Mouse (Mus musculus) gastrocnemius, postnatal 10 days (tissue): ENCODE data around the gene Spag17. TPM values are rescaled to one million over a fixed set of nuclear protein-coding genes. Genes with fewer than 3 reads are reported as not detected.

Source experiments
- DNase-seq: peaks from one replicate; pipeline ENCODE4 v3.0.0; 2021; ENCODE audit warnings: mixed read lengths
- total RNA-seq, 2 experiments: library from RNA; stranded (reverse); gene quantifications; 2 replicates each; pipeline ENCODE4 v1.2.3; 2021

Spag17 gene
- total RNA-seq, 2 experiments from 2014 or later, result 0.23 TPM; not detected in 1

GRCm38 (mm10) chr3:100164991-100165390 lies 279.8 kb downstream of the Spag17 start:
- no peak for DNase-seq

GRCm38 (mm10) chr3:100176031-100176430 lies 290.8 kb downstream of the Spag17 start:
- DNase-seq, result no peak

- no peak for DNase-seq
These were observed 295.3 kb downstream of the Spag17 start for GRCm38 (mm10) chr3:100180471-100180870.

- peak; percentile 59 for DNase-seq
These were observed 304.2 kb downstream of the Spag17 start for GRCm38 (mm10) chr3:100189444-100189843.

- DNase-seq, result no peak
These were observed 304.7 kb downstream of the Spag17 start for GRCm38 (mm10) chr3:100189861-100190260.
